Mouse (Mus musculus) G1E (cell line): ENCODE results near the gene Fam160a1.

Experiments used
- CTCF ChIP-seq: IDR thresholded peaks from 2 replicates; pipeline ENCODE4 v1.5.1; 2012; ENCODE audit warnings: low read depth, low read length, inconsistent platforms, mixed read lengths
- GATA1 ChIP-seq: IDR thresholded peaks from 2 replicates; pipeline ENCODE4 v1.6.1; 2012; ENCODE audit warnings: borderline replicate concordance, low read length, inconsistent platforms, mixed read lengths
- POLR2AphosphoS5 ChIP-seq: IDR thresholded peaks from 2 replicates; pipeline ENCODE4 v1.6.1; 2012; ENCODE audit warnings: low read depth, low read length, inconsistent platforms; ENCODE audit not compliant: insufficient replicate concordance
- TAL1 ChIP-seq: conservative IDR thresholded peaks from 2 replicates; pipeline ENCODE4 v1.6.1; 2012; ENCODE audit warnings: low read depth, low read length, inconsistent platforms, mixed read lengths

DNA sequence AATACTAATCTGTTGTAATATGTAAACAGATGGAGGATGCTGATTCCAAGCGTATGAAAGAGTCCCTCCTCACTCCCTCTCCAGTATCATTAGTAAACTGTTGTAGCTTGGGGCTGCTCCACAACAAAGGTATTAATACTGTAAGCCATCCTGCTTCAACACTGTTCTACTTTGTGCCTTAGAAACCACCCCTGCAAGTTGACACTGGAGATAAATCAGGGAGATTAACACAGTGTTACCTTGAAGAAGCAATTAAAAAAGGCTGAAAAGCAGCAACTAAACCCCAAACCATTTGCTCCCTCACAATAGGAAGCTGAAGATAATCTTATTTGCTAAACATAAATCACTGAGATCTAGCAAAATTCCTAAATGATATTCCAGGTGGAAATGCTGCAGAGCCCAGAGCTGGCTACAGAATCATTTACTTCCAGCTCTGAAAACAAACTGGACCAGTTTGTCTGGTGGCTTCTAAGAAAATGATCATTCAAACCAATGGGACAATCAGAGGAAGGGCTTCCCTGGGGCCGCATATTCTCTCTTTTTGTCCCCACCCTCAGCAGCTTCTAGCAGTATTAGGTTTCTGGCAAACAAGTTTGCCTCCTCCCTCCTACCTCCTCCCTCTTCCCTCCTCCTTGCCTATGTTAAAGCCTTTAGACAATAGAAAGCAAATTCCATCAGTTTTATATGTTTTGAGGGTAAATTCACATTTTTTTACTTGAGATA, 24.5 kb upstream of the Fam160a1 start:
- no peak for TF ChIP-seq CTCF
- no peak for TF ChIP-seq GATA1
- no peak for TF ChIP-seq TAL1
- TF ChIP-seq POLR2AphosphoS5, result no peak
